Mouse (Mus musculus) heart, adult 10 weeks (tissue): ENCODE measurements around the gene Atf7ip2. TPM values are rescaled to one million over a fixed set of nuclear protein-coding genes. Genes with fewer than 3 reads are reported as not detected.

ENCODE experiments used
- polyA plus RNA-seq: library from polyadenylated mRNA; stranded (reverse); fragments of 350-450 nt; fragmentation: Illumina TruSeq; extraction: RNeasy Lipid Tissue Mini Kit (QIAGEN cat#74804); gene quantifications from one replicate; pipeline ENCODE4 v1.2.3, GENCODE M21; 2014; ENCODE audit warnings: low read depth, low replicate concordance

The Atf7ip2 gene
- polyA plus RNA-seq: not detected

DNA sequence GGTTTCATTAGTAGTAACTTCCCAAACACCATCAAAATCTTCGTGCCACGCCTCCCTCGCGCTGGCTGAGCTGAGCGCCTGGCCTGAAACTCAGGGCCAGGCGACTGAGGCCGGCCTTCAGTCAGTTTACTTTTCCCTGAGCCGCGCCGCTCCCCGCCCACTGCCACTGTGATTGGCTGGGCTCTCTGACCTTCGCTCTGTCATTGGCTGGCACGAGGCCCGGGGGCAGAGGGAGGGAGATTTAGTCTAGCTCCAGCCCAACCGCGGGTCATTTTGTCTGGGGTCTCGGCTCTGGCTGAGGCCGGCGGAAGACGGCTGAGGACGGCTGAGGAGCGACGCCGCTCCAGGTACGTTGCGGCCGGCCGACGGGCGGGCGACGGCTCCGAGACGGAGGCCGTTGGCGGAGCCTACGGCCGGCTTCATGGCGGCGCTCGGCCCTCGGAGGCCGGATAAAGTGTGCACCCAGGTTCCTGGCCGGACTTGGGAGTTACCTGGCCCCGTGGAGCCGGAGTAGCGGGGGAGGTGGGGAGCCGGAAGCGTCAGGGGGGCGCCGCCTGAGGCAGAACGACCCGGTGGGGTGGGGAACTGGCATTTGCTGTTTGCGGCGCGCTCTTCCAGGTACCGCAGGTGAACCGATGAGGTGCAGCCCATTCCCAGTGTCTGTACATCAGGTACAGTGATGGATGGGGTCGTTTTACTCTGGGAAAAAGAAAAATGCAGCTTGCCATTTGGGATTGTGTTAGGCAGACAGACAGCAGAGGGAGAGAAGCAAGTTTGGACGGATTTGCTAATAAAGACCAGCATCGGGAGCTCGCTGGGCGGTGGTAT lies at the start of gene Atf7ip2:
Gene Atf7ip2 (plus strand): TSS at position 34 of the 828 bp plus-strand sequence.

DNA sequence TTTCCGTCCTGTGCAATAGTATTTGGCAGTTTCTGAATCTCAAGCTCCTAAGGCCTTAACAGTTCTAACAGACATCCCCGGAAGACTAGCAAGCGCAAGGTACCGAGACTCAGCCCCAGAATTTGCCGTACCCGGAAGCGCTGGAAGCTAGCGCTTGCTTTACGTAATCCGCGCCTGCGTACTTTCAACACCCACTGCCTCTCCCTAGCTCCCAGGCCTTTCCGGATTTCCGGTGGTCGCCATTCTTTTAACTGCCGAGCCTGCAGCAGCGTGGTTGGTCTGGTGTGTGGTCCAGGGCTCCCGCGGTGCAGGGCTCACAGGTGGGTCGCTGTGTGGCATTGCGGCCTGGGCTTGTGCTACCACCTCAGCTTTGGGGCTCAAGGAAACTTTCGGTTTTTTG lies 22.5 kb upstream of the Atf7ip2 start, which contains the start of gene Rpl39l:
Gene Rpl39l (plus strand): TSS at position 222 of the 400 bp plus-strand sequence.

Other genes starting within 250 kb of the Atf7ip2 start
- gene Grin2a, start 197.2 kb upstream of the Atf7ip2 start, polyA plus RNA-seq: not detected
- not detected for gene Rpl39l, start 22.5 kb upstream of the Atf7ip2 start, polyA plus RNA-seq
- gene Emp2, start 121.3 kb downstream of the Atf7ip2 start, polyA plus RNA-seq: 50.1 TPM
- not detected for gene Tekt5, start 202.8 kb downstream of the Atf7ip2 start, polyA plus RNA-seq
- 10.9 TPM for gene Nubp1, start 219.2 kb downstream of the Atf7ip2 start, polyA plus RNA-seq